Mouse (Mus musculus): ENCODE measurements around the gene Prpsap1. TPM values are rescaled to one million over a fixed set of nuclear protein-coding genes. Genes with fewer than 3 reads are reported as not detected.
A peak's percentile ranks its signal among the peaks of the same experiment; 100 is the strongest.

Gene Prpsap1
- polyA plus RNA-seq, 1 experiment from 2014 or later, result 150 TPM

DNA sequence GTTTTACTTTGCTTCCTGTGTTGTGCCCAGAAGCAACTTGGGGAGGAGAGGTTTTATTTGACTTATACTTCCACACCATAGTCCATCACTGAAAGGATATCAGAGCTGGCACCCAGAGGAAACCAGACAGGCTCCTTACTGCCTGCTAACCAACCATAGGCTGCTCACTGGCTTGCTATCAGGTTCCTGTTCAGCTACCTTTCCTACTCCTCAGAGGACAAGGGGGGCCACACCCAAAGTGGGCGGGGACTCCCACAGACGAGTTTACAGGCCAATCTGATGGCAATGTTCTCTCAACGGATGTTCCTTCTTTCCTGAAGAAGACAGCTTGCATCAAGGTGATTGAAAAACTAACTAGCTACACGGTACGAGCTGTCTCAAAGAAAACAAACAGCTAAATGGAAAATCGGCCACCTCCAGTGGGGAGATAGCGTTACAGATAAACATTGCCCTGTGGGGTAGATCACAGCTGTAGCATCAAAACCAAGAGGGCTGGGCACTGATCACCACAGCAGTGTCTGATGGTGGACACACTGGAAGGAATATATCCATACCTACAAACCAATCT, 17.4 kb upstream of the Prpsap1 start:
- Histone ChIP-seq H3K4me3 (replicated peaks; ENCODE audit: low read depth, low read length) (no peak overlapping the region), H3K27ac (no peak overlapping the region), H3K36me3 (ENCODE audit: insufficient read depth, low read length) (no peaks in the 10 kb centered on the region), H3K9ac (ENCODE audit: low read depth, low read length) (no peak overlapping the region), H3K9me3 (replicated peaks; ENCODE audit: low read length) (no peaks in the 10 kb centered on the region), H3K4me1 (replicated peaks; ENCODE audit: insufficient read depth, low read length) (no peaks in the 10 kb centered on the region), H3K27me3 (ENCODE audit: insufficient read depth, low read length) (no peaks in the 10 kb centered on the region), H3K4me2 (ENCODE audit: low read length) (no peak overlapping the region)
- DNase-seq (ENCODE audit: low spot score) (no peak), ATAC-seq (replicated peaks; ENCODE audit: low FRiP score, low read depth) (no peak)
- no peak for TF ChIP-seq CTCF (IDR thresholded peaks at IDR 0.05; ENCODE audit: low read depth)
- WGBS, result 49% methylated on average over 7 of the region's 7 CpGs

DNA sequence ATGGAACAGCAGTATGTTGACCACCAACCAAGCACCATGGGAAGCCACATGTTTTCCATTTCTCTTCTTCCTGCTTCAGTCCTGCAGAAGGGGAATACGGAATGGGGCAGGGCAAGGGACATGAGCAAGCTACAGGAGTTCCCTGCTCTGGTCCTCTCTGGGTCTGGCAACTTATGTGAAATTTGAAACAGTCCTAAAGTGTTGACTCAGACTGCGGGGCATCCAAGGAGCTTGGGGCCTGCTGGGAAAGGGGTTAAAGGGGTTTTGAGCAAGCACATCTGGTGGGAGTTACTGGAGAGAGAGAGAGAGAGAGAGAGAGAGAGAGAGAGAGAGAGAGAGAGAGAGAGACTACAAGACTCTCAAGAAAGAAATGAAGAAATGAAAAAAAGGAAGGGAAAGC, 14.7 kb upstream of the Prpsap1 start:
- Histone ChIP-seq H3K4me2 (ENCODE audit: low read length) (no peak overlapping the region), H3K9me3 (replicated peaks; ENCODE audit: low read length) (no peaks in the 10 kb centered on the region), H3K9ac (ENCODE audit: low read depth, low read length) (no peak overlapping the region), H3K27me3 (ENCODE audit: insufficient read depth, low read length) (no peaks in the 10 kb centered on the region), H3K36me3 (ENCODE audit: insufficient read depth, low read length) (no peaks in the 10 kb centered on the region), H3K4me1 (replicated peaks; ENCODE audit: insufficient read depth, low read length) (no peaks in the 10 kb centered on the region), H3K4me3 (replicated peaks; ENCODE audit: low read depth, low read length) (no peak overlapping the region), H3K27ac (no peak overlapping the region)
- no peak for TF ChIP-seq CTCF (IDR thresholded peaks at IDR 0.05; ENCODE audit: low read depth)
- ATAC-seq (replicated peaks; ENCODE audit: low FRiP score, low read depth) (no peak), DNase-seq (ENCODE audit: low spot score) (no peak)
- 26% methylated on average over 2 of the region's 2 CpGs for WGBS

DNA sequence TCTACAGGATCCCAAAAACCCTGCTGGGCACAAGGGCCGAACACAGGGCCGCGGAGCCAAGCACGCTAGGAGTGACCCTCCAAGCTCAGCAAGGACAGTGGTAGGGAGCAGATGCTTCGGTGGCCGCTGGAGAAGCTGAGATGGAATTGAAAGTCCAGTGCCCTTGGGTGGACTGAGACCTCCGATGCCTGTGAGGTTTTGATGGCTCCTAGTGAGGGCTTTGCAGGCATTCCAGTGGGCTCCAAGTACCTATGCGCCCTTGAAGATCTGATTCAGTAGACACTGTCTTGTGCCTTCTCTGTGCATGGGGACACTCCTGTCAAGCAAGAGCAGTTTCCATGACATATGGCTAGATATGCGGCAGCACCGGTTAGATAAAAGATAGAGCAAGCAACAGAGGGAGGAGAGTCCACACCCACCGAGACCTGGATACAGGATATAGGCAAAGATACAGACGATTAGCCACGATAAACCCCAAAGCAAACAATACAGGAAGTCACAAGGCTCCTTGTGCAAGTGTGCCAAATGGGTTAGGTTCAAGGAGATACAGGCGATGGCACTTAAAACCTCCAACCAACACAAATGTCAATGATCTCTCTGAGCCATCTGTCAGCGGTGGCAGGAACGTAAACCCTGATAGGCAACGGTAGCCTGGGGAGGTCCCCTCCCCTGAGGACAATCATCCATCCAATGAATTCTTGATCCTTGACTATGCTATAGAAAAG, 12.3 kb upstream of the Prpsap1 start:
- ATAC-seq (replicated peaks; ENCODE audit: low FRiP score, low read depth) (no peak), DNase-seq (ENCODE audit: low spot score) (no peak)
- 71% methylated on average over 17 of the region's 17 CpGs for WGBS
- Histone ChIP-seq H3K27ac (no peak overlapping the region), H3K4me3 (replicated peaks; ENCODE audit: low read depth, low read length) (no peak overlapping the region), H3K4me1 (replicated peaks; ENCODE audit: insufficient read depth, low read length) (no peaks in the 10 kb centered on the region), H3K9me3 (replicated peaks; ENCODE audit: low read length) (no peaks in the 10 kb centered on the region), H3K9ac (ENCODE audit: low read depth, low read length) (no peak overlapping the region), H3K36me3 (ENCODE audit: insufficient read depth, low read length) (no peaks in the 10 kb centered on the region), H3K27me3 (ENCODE audit: insufficient read depth, low read length) (no peaks in the 10 kb centered on the region), H3K4me2 (ENCODE audit: low read length) (no peak overlapping the region)
- TF ChIP-seq CTCF (IDR thresholded peaks at IDR 0.05; ENCODE audit: low read depth), result no peak

DNA sequence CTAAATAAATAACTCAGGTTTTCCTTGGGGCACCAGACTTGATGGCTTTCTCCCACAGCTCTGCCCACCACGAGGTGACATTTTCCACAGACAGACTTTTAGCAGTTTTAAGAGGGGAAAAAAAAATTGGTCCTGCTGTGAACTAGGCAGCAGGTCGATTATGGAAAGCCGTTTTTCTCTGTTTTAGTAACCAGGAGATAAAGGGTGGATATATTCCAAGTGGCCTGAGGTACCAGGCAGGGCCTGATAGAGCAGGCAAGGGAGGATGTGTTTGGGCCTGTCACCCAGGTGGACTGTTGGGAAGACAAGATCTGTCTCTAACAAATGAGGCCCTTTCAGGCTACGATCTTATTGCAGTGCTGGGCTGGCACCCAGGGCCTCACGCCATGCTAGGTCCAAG, 11.6 kb upstream of the Prpsap1 start:
- Histone ChIP-seq H3K36me3 (ENCODE audit: insufficient read depth, low read length) (no peaks in the 10 kb centered on the region), H3K27ac (no peak overlapping the region), H3K4me1 (replicated peaks; ENCODE audit: insufficient read depth, low read length) (no peaks in the 10 kb centered on the region), H3K9ac (ENCODE audit: low read depth, low read length) (no peak overlapping the region), H3K9me3 (replicated peaks; ENCODE audit: low read length) (no peaks in the 10 kb centered on the region), H3K27me3 (ENCODE audit: insufficient read depth, low read length) (no peaks in the 10 kb centered on the region), H3K4me2 (ENCODE audit: low read length) (no peak overlapping the region), H3K4me3 (replicated peaks; ENCODE audit: low read depth, low read length) (no peak overlapping the region)
- ATAC-seq (replicated peaks; ENCODE audit: low FRiP score, low read depth) (no peak), DNase-seq (ENCODE audit: low spot score) (no peak)
- TF ChIP-seq CTCF (IDR thresholded peaks at IDR 0.05; ENCODE audit: low read depth), result no peak
- WGBS, result 67% methylated on average over 5 of the region's 5 CpGs

DNA sequence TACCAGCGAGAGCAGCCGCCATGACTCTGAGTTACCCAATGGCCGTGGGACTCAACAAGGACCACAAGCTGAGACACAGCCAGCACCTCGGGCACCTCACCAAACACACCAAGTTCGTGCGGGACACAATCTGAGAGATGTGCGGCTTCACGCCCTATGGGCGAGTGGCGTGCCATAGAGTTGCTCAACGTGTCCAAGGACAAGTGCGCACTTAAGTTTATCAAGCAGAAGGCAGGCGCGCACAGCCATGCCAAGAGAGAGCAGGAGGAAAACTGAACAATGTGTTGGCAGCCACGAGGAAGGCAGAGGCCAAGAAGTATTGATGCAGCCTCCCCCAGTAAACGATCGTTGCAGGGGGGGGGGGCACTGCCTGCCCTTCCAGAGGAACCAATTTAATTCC, 10.5 kb upstream of the Prpsap1 start:
- ATAC-seq (replicated peaks; ENCODE audit: low FRiP score, low read depth), result no peak
- no peak for TF ChIP-seq CTCF (IDR thresholded peaks at IDR 0.05; ENCODE audit: low read depth)
- Histone ChIP-seq H3K27me3 (ENCODE audit: insufficient read depth, low read length) (no peaks in the 10 kb centered on the region), H3K4me3 (replicated peaks; ENCODE audit: low read depth, low read length) (no peak overlapping the region), H3K9me3 (replicated peaks; ENCODE audit: low read length) (no peaks in the 10 kb centered on the region), H3K27ac (no peak overlapping the region), H3K4me1 (replicated peaks; ENCODE audit: insufficient read depth, low read length) (no peaks in the 10 kb centered on the region), H3K4me2 (ENCODE audit: low read length) (no peak overlapping the region), H3K36me3 (ENCODE audit: insufficient read depth, low read length) (no peaks in the 10 kb centered on the region), H3K9ac (ENCODE audit: low read depth, low read length) (no peak overlapping the region)
- DNase-seq (ENCODE audit: low spot score), result no peak
- 86% methylated on average over 17 of the region's 17 CpGs for WGBS

DNA sequence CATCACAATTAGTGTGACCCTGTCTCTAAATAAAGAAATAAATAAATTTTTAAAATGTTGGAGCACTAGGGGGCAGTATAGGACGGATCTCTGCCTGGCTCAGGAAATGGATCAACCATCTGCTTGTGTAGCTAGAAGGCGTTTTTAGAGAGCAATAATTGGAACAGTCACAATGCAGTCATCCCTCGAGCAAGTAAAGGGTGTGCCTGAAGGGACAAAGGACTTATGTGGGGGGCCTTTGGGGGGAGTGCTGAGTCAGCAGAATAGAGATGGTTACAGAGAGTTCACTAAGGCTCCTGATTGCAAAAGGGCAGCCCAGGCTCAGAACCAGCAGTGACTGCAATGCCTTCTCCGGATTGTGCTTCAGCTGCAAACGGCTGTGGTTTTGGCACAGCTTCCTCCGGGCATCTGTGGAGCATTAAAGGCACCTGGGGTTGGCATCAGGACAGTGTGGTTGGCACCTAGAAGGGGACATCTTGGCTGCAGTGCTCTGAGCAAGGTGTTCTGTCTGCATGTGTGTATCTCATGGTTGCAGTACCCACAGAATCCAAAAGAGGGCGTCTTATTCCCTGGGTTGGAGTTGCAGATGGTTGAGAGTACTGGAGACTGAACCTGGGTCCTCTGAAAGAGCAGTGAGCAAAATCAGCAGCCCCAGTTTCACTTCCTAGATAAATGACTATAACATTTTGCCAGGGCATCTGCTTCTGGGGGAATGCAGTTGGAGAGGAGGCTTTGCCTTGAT, 7.2 kb upstream of the Prpsap1 start:
- H3K4me3 ChIP-seq (replicated peaks; ENCODE audit: low read depth, low read length), result no peak overlapping the region
- ATAC-seq (replicated peaks; ENCODE audit: low FRiP score, low read depth), result 0 out of 2 replicates have a peak, but pooled peaks have one; percentile 51
- H3K4me2 ChIP-seq (ENCODE audit: low read length), result no peak overlapping the region
- no peaks in the 10 kb centered on the region for H3K27me3 ChIP-seq (ENCODE audit: insufficient read depth, low read length)
- 27% methylated on average over 7 of the region's 7 CpGs for WGBS
- H3K36me3 ChIP-seq (ENCODE audit: insufficient read depth, low read length), result no peaks in the 10 kb centered on the region
- peak; percentile 87 for DNase-seq (ENCODE audit: low spot score)
- no peaks in the 10 kb centered on the region for H3K4me1 ChIP-seq (replicated peaks; ENCODE audit: insufficient read depth, low read length)
- H3K9me3 ChIP-seq (replicated peaks; ENCODE audit: low read length), result no peaks in the 10 kb centered on the region
- peak; percentile 83 for TF ChIP-seq CTCF (IDR thresholded peaks at IDR 0.05; ENCODE audit: low read depth)
- H3K9ac ChIP-seq (ENCODE audit: low read depth, low read length), result no peak overlapping the region
- no peak overlapping the region for H3K27ac ChIP-seq
